Mouse (Mus musculus) left cerebral cortex, postnatal 36 days (tissue): ENCODE measurements around the gene Hist1h2bj. TPM values are rescaled to one million over a fixed set of nuclear protein-coding genes. Genes with fewer than 3 reads are reported as not detected.
A peak's percentile ranks its signal among the peaks of the same experiment; 100 is the strongest.

Source experiments
- DNase-seq, 2 experiments: peaks; one replicate each; pipeline ENCODE4 v3.0.0; 2021 to 2022; ENCODE audit warnings: low spot score in 2 of 2, mixed read lengths in 1 of 2
- intact Hi-C: fragments of 180-260 bp; cut with DNase I; formaldehyde crosslinking; loops from one replicate; pipeline ENCODE4 v1.15.1; 2025
- total RNA-seq, 2 experiments: library from RNA; stranded (reverse); gene quantifications; 2 replicates each; pipeline ENCODE4 v1.2.3; 2021

The Hist1h2bj gene
- total RNA-seq, 2 experiments from 2014 or later: 11.8 to 12.9 TPM

- no peak for DNase-seq
- intact Hi-C loops: no loop called here
Observed at GRCm38 (mm10) chr13:22009642-22010041, 33.4 kb upstream of the Hist1h2bj start, which contains the start of gene Prss16. Gene Prss16, minus strand, starts transcription at chr13:22009742.

DNA sequence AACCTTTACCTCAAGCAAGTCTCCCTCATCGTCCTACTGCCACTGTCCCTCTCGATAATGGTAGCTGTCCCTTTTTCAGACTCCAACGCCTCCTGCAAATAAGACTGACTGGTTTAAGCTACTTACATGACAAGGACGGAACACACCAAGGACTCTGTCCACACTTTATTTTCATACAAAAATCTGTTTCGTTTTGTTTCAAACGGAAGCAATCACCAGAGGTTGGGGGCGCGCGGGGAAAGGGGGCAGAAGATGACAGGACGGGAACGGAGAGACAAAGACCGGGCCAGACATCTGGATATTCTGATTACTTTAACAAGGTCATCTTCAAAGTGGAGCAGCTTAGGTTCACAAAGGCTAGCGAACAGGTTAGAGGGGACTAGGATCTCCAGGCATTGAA is 29.3 kb upstream of the Hist1h2bj start:
- intact Hi-C loops: loop anchor here (2.0 kb wide), 1 partner anchor 15 kb away; no protein-coding TSS in a partner anchor
- DNase-seq: no peak

GRCm38 (mm10) chr13:22014411-22014845 is 28.6 kb upstream of the Hist1h2bj start:
- intact Hi-C loops: no loop called here
- DNase-seq: no peak

- intact Hi-C loops: loop anchor here (5.0 kb wide), 1 partner anchor 98 kb away; no protein-coding TSS in a partner anchor
- DNase-seq: peak; percentile 49 to 69
Observed at GRCm38 (mm10) chr13:22015479-22016450, 27.2 kb upstream of the Hist1h2bj start.

GRCm38 (mm10) chr13:22019934-22020835 is 22.8 kb upstream of the Hist1h2bj start:
- DNase-seq: no peak
- intact Hi-C loops: loop anchor here (5.0 to 10.0 kb wide), 4 partner anchors 103 to 1497 kb away; no protein-coding TSS in a partner anchor

DNA sequence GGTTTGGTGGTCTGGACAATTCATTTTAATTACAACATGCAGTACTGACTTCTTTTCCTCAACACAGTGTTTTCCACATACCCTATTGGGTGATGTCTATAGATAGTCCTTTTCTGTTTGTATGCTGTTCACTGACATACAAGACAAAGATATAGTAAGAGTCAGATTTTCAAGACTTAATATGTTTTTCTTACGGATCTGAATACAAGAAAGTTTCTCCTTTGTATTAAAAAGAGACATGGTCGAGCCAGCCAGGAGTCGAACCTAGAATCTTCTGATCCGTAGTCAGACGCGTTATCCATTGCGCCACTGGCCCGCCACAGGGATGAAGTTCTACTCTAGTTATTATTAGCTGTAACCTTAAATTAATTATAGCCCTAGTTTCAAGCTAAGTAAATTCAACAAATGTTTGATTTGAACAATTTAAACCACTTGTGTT is 22.1 kb upstream of the Hist1h2bj start:
- intact Hi-C loops: loop anchor here (5.0 to 10.0 kb wide), 3 partner anchors 856 to 1496 kb away; no protein-coding TSS in a partner anchor

DNA sequence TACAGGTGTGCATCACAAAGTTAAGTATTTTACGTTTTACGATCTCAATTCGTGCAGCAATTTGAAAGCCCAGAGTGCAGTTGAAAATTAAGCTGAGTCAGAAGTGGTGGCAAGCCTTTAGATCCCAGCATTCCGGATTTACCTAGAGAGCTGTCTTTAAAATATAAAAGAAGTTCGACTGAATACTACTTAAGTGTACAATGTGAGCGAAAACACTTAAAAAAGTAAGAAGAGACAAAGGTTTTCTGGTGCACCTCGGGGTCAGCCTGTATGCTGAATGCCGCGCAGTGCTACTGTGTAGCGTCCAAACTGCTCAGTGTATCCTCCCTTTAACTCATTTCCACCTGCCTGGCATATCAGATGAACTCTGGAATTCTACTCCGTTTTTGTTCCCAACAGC is 21.4 kb upstream of the Hist1h2bj start:
- intact Hi-C loops: loop anchor here (5.0 to 10.0 kb wide), 3 partner anchors 857 to 1496 kb away; no protein-coding TSS in a partner anchor
- no peak for DNase-seq

More for the DNA sequence above, 22.1 kb upstream of the Hist1h2bj start:
- DNase-seq: peak in 1 of 2 experiments; percentile 50

- intact Hi-C loops: loop anchor here (5.0 to 10.0 kb wide), 3 partner anchors 857 to 1495 kb away; no protein-coding TSS in a partner anchor
- DNase-seq: peak; percentile 46 to 70
Observed at GRCm38 (mm10) chr13:22022241-22022640, 20.8 kb upstream of the Hist1h2bj start.

GRCm38 (mm10) chr13:22026058-22027031 is 16.7 kb upstream of the Hist1h2bj start:
- intact Hi-C loops: loop anchor here (2.0 to 10.0 kb wide), 4 partner anchors 89 to 1408 kb away; no protein-coding TSS in a partner anchor
- peak; percentile 78 to 85 for DNase-seq

GRCm38 (mm10) chr13:22028673-22029460 is 14.1 kb upstream of the Hist1h2bj start:
- DNase-seq: peak; percentile 86 to 91
- intact Hi-C loops: loop anchor here (1.0 to 10.0 kb wide), 4 partner anchors 55 to 1406 kb away; no protein-coding TSS in a partner anchor

DNA sequence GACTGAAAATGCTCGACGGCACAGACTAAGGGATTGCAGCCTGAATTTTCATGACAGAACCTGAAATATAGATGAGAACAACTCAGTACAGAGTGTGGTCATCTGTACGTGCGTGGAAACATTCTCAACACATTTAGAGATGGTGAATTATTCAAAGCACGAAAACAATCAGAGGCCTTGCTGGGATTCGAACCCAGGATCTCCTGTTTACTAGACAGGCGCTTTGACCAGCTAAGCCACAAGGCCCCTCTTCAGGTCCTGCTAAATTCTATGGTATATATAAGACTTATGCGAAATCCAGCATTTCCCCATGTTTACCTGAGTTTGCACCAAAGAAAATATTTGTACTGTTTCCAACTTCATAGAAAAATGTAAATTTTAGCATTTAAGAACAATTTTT is 13.1 kb upstream of the Hist1h2bj start:
- DNase-seq: no peak
- intact Hi-C loops: loop anchor here (1.0 to 10.0 kb wide), 5 partner anchors 56 to 1405 kb away; no protein-coding TSS in a partner anchor

DNA sequence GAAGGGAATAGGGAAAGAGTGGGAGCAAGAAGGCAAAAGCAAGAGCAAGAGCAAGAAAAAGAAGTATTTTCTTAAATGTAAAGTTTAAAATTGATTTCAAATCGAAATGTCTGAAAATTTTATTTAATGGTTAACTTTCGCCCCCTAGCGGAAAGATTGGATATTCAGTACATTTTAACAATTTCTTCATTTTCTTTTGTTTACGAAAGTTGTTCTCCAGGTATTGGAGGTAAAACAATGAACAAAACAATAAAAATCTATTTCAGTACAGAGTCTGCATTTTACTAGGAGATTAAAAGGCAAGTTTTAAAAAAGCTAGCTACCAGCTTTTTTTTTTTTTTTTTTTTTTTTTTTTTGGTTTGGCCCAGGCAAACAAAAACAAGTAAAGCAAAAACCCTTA is 12.5 kb upstream of the Hist1h2bj start:
- no peak for DNase-seq
- intact Hi-C loops: loop anchor here (5.0 kb wide), 1 partner anchor 1382 kb away; no protein-coding TSS in a partner anchor

- no peak for DNase-seq
- intact Hi-C loops: loop anchor here (5.0 kb wide), 1 partner anchor 1378 kb away; no protein-coding TSS in a partner anchor
Observed at GRCm38 (mm10) chr13:22033741-22034442, 9.1 kb upstream of the Hist1h2bj start.

DNA sequence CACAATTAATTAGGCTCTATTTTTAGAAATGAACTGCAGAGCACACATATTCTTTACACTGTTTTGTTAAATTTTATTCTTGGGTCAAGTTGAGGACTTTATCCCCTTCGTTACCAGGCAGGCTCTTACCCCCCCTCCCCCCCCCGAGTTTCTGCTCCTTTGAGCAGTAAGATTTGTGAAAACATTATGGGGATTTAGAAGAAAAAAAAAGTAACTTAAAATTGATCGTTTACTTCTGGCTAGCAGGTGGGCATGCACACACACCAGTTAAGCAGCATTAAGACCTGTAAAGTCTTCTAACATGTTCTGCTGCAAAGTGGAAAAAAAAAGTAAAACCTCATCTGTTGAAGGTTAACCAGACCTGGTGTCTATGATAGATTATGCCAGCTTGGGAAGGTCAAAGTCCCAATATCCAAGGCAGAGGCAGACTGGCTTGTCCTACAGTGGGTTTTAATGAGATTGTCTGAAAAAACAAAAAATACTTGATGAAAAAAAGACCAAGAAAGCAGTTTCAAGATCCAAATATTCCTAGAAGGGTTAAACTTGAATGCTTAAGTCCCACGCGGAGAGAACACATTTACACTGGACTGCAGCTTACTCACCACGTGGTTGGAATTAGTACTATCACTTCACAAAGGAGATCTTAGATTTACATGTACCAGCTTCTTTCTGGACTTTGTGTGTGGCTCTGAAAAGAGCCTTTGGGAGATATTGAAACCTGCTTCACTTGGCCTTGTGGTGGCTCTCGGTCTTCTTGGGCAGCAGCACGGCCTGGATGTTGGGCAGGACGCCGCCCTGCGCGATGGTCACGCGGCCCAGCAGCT is 8.4 kb upstream of the Hist1h2bj start:
- DNase-seq: no peak
- intact Hi-C loops: loop anchor here (5.0 kb wide), 3 partner anchors 1378 to 1723 kb away; partner anchors contain the start of genes Hist1h2ac, Hist1h2bc and Hist1h4b
